Mouse (Mus musculus) liver, adult (tissue): ENCODE results near the gene Ldhb.

Experiments used
- GATA4 ChIP-seq: IDR thresholded peaks from 2 replicates; pipeline ENCODE4 v1.6.1; 2014; ENCODE audit warnings: mild to moderate bottlenecking, low read length; ENCODE audit not compliant: insufficient replicate concordance

Gene Ldhb

GRCm38 (mm10) chr6:142524635-142525308 lies 17.0 kb upstream of the Ldhb start:
- TF ChIP-seq GATA4: no peak

GRCm38 (mm10) chr6:142521591-142522110 lies 13.9 kb upstream of the Ldhb start:
- no peak for TF ChIP-seq GATA4

- no peak for TF ChIP-seq GATA4
These were observed 11.4 kb upstream of the Ldhb start for GRCm38 (mm10) chr6:142519110-142519509.

DNA sequence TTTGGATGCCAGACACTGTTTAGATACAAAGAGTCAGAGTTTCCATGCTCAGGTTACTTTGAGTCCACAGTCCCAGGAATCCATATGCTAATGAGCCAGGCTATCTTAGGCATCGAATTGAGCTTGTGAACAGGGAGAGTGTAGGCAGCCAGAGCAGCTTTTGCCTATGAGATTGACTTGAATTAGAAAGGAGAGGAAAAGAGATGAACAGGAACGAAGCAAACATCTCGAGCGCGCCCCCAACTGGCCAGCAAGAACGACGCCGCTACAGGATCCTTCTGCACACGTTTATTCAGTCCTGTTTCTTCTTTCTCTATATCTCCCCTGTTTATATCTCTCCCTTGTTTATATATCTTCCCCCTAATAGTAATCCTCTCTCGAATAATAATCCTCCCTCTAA lies 7.2 kb upstream of the Ldhb start:
- TF ChIP-seq GATA4: no peak

- TF ChIP-seq GATA4: no peak
These were observed 5.1 kb upstream of the Ldhb start for GRCm38 (mm10) chr6:142512902-142513301.

GRCm38 (mm10) chr6:142511516-142512135 lies 3.9 kb upstream of the Ldhb start:
- no peak for TF ChIP-seq GATA4

GRCm38 (mm10) chr6:142508663-142509062 lies 906 bp upstream of the Ldhb start:
- no peak for TF ChIP-seq GATA4

DNA sequence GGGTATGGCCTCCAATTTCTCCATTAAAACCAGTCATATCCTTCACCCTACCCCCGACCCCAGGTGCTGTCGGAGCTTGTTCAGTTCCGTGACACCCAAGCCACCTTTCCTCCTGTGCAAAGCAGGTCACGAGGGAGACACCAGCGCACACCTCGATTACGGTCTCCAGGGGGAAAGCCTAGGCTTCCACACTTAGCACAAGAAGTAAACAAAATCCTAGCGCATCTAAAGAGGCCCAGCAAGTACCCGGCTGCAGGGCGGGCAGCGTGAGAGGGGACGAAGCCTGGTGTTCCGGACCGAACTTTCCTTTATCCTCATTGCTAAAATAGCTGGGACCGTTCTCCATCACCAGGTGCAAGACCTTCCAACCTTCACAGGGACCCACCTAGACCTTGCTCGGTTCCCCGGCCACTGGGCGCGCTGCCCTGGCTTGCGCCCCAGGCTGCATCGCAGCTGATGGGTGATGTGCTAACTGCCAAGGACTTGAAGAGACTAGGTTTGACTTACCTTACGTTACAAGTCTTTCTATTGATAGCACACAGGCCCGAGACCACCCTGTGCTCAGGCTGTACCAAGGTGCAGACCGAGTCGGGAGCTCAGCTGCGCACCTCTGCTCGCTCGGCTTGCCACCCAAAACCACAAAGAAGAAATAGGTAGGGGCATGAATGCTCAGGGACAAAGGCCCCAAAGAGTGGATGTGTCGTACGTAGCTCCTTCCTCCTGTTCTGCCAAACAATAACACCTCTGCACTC lies 548 bp downstream of the Ldhb start:
- no peak for TF ChIP-seq GATA4

DNA sequence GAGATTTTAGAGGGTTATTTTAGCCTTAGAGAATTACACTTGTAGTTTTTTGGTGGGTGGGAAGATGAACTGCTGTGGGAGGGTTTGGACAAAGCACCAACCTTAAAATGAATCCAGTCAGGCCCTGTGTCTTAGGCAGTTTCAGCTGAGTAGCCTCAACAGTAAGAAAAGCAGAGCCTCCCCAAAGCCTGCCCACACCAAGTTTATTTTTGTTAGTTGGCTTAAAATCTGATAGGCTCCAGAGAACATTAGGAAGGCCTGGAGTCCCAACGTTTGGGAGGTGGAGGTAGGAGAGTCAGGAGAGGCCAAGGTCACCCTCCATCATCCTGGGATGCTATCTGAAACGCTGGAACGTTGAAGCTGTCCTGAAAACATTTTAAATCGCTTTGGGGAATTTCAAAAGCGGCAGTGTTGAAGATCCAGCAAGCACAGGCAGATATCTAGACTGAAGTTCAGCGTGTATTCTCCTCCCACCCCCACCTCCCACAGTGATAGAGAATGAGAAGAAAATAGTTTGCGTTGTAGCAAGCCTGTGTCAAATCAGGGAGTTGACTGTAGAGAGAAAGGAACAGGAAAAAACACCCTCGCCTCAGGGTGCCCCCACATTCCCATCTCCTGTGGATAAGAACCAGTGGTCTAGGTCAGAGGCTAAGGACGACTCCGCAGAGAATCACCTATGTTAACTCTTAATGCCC lies 1.3 kb downstream of the Ldhb start:
- TF ChIP-seq GATA4: no peak

GRCm38 (mm10) chr6:142503601-142504000 lies 4.2 kb downstream of the Ldhb start:
- TF ChIP-seq GATA4: no peak

DNA sequence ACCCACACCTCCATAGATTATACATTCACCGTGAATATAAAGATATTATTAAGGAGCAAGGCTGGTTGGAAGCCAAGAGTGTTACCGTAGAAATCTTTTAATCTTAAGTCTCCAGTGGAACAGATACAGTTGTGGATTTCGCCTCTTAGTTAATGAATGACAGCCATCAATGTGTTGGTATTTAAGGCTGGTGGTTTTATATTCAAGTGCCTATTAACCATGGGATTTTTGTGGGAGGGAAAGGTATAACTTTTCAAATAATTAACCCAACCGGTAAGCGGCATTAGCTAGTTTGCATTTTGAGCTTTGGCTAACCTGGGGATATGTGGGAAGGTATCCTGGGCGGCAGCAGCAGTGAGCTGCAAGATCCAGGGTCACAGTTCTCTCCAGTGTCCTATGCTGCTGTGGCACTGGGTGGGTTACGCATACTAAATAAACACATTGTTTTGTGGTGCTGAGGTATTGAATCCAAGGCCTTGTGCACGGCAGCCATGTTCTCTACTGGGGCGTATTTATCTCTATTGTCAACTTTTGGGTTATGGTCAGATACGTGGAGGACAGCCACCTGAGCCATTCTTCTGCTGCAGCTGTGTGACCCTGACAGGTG lies 5.1 kb downstream of the Ldhb start:
- TF ChIP-seq GATA4: no peak

DNA sequence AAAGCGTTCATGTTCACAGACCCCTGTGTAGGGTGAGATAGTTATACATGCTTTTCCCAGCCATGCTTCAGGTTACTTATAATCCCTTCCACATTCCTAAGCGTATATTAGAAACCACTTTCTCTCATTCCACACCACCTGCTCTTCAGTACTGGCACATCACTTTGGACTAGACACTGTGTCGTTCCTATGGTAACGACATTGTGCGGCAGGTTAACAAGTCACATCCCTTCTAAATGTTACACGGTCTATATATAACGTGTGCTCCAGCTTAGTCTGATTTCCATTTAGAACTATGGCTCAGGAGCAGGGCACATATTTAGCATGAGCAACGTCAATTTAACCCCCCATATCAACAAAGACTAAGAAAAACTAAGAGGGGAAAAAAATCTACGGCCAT lies 20.1 kb downstream of the Ldhb start:
- no peak for TF ChIP-seq GATA4

- TF ChIP-seq GATA4: no peak
These were observed 22.2 kb downstream of the Ldhb start for GRCm38 (mm10) chr6:142485478-142486123.

GRCm38 (mm10) chr6:142477239-142477638 lies 30.5 kb downstream of the Ldhb start:
- no peak for TF ChIP-seq GATA4

GRCm38 (mm10) chr6:142472801-142473203 lies 35.0 kb downstream of the Ldhb start, which contains the start of gene Gys2:
Gene Gys2 (minus strand): TSS chr6:142473109.
- no peak; the same call in 1 of the 2 replicates for TF ChIP-seq GATA4

DNA sequence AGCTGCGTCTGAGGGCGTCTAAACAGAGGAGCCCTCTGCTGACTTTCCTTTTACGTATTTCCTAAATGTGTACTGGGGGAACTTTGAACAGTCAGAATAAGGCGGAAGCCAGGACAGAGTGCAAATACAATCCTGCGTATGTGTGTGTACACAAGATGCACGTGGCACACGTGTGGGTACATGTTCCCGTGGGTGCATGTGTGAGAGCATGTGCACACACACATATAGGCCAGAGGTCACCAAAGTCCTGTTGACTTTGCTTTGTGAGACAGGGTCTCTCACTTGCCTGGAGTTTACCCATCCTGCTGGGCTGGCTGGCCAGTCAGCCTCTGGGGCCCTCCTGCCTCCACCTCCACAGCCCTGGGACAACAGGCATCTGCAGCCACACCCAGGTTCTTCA lies 36.6 kb downstream of the Ldhb start:
- no peak for TF ChIP-seq GATA4
